Mouse (Mus musculus) spleen, adult 2 months (tissue): ENCODE data around the gene Cblb. TPM values are rescaled to one million over a fixed set of nuclear protein-coding genes. Genes with fewer than 3 reads are reported as not detected.

ENCODE experiments used
- DNase-seq, 2 experiments: peaks; one replicate each; pipeline versions ENCODE4 v3.0.0 to v3.0.0-alpha.2; 2012 to 2021; ENCODE audit warnings: low spot score in 2 of 2, low read depth in 1 of 2
- H3K27ac ChIP-seq: fragments of 200-500 bp; 2 replicates; pipeline ENCODE4 v1.5.1; 2012; ENCODE audit warnings: low read length, inconsistent platforms; ENCODE audit not compliant: insufficient read depth
- H3K27me3 ChIP-seq: fragments of 200-500 bp; 2 replicates; pipeline ENCODE4 v1.6.1; 2012; ENCODE audit warnings: mild to moderate bottlenecking, moderate library complexity, low read length, inconsistent platforms; ENCODE audit not compliant: control insufficient read depth, insufficient read depth
- H3K36me3 ChIP-seq: fragments of 200-500 bp; 2 replicates; pipeline ENCODE4 v1.6.1; 2012; ENCODE audit warnings: mild to moderate bottlenecking, low read length, inconsistent platforms; ENCODE audit not compliant: control insufficient read depth, insufficient read depth
- H3K4me1 ChIP-seq: fragments of 200-500 bp; 2 replicates; pipeline ENCODE4 v1.6.1; 2011; ENCODE audit warnings: inconsistent platforms; ENCODE audit not compliant: control insufficient read depth, insufficient read depth, insufficient read length
- H3K4me3 ChIP-seq: fragments of 200-500 bp; 2 replicates; pipeline ENCODE4 v1.5.1; 2011; ENCODE audit warnings: mild to moderate bottlenecking, inconsistent platforms; ENCODE audit not compliant: insufficient read depth, insufficient read length; ENCODE audit errors: extremely low read depth
- CTCF ChIP-seq: fragments of 200-500 bp; IDR thresholded peaks from 2 replicates; pipeline ENCODE4 v1.5.1; 2011; ENCODE audit warnings: mild to moderate bottlenecking, inconsistent platforms; ENCODE audit not compliant: insufficient read depth, insufficient read length, insufficient replicate concordance; ENCODE audit errors: extremely low read depth
- POLR2A ChIP-seq: fragments of 200-500 bp; IDR thresholded peaks from 2 replicates; pipeline ENCODE4 v1.6.1; 2011; ENCODE audit warnings: low read depth, low read length, inconsistent platforms
- WGBS: fragments of 180-500 bp; shearing (Covaris S2); methylation state at CpG from one replicate; pipeline ENCODE4 v1.1.7; 2018; 5-methylcytosine and 5-hydroxymethylcytosine counted together
- polyA plus RNA-seq: library from polyadenylated mRNA; depleted of rRNA; stranded (reverse); fragments of >200 nt; gene quantifications from 2 replicates; pipeline ENCODE4 v1.2.3, GENCODE M21; 2012

Gene Cblb
- polyA plus RNA-seq, 1 experiment: 18.1 TPM

DNA sequence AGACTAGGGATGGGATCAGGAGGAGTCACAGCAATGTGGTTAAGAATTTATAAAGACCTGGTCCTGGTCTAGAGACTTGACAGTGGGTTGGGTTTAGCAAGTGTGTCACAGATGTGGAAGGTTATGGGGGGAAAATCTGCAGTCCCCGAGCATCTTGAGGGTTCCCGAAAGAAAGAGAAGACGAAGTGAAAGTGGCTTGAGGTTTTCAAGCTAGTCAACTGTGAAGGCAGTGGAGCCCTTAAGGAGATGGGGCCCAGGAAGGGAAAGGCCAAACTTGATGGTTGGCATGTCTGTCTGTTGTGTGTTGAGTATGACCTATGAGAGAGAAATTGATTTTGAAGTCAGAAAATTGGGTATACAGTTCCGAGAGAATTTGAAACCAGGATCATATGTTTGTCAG, 7.3 kb downstream of the Cblb start:
- Histone ChIP-seq H3K4me3 (no peak overlapping the region), H3K27me3 (no peaks in the 10 kb centered on the region), H3K36me3 (peaks cover 6% of the 10 kb centered on the region; the same call in 1 of the 2 replicates), H3K27ac (peak overlapping the region; percentile 38; the same call in 1 of the 2 replicates), H3K4me1 (peaks cover 22% of the 10 kb centered on the region)
- peak; percentile 68 to 70 for DNase-seq
- WGBS: 26% methylated on average over 4 of the region's 4 CpGs
- TF ChIP-seq CTCF: no peak
- no peak for TF ChIP-seq POLR2A

DNA sequence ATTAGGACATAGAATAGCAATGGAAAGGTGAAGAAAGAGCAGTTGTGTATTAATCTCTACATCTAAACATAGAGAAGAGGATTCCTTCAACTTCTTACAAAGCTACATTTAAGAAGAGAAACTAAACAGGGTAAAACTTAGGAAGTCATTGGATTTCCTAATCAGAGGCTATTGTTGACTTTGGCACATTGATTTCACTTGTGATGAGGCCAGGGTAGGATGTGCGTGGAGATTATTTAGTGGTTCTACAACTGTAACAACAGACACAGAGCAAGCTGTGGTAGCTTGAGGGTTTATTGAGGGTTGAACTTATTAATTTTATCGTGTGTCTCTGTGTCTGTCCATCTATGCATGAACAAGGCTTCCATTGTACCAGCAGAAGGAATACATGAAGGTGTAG, 7.8 kb downstream of the Cblb start:
- Histone ChIP-seq H3K4me1 (peaks cover 22% of the 10 kb centered on the region), H3K4me3 (no peak overlapping the region), H3K27ac (no peak overlapping the region), H3K27me3 (no peaks in the 10 kb centered on the region), H3K36me3 (peaks cover 6% of the 10 kb centered on the region; the same call in 1 of the 2 replicates)
- WGBS: 70% methylated on average over 2 of the region's 2 CpGs
- TF ChIP-seq POLR2A (no peak), CTCF (no peak)
- no peak for DNase-seq

DNA sequence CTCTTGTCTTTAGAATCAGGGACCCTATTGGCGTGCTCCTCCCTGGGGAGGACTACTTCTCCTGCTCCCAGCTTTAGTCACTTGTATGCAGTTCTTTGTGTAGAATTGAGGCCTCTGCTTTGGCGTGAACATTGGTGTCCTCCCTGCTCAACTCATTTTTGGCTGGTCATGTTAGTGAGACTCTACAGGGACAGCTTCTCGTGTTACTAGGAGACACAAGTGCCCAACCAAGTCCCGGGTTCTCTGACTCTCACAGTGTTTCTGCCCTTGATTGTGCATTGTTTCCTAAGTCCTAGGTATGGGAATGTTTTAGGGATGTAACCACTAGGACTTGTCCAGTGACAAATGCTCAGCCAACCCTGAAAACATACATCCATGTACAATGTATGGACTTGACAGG, 9.9 kb downstream of the Cblb start:
- no peak overlapping the region for H3K4me3 ChIP-seq
- no peak for DNase-seq
- H3K4me1 ChIP-seq: peaks cover 20% of the 10 kb centered on the region
- H3K36me3 ChIP-seq: 0 out of 2 replicates have a peak, but pooled peaks cover 2% of the 10 kb centered on the region
- WGBS: 77% methylated on average over 4 of the region's 4 CpGs
- TF ChIP-seq POLR2A (no peak), CTCF (no peak)
- no peak overlapping the region for H3K27ac ChIP-seq
- no peaks in the 10 kb centered on the region for H3K27me3 ChIP-seq

DNA sequence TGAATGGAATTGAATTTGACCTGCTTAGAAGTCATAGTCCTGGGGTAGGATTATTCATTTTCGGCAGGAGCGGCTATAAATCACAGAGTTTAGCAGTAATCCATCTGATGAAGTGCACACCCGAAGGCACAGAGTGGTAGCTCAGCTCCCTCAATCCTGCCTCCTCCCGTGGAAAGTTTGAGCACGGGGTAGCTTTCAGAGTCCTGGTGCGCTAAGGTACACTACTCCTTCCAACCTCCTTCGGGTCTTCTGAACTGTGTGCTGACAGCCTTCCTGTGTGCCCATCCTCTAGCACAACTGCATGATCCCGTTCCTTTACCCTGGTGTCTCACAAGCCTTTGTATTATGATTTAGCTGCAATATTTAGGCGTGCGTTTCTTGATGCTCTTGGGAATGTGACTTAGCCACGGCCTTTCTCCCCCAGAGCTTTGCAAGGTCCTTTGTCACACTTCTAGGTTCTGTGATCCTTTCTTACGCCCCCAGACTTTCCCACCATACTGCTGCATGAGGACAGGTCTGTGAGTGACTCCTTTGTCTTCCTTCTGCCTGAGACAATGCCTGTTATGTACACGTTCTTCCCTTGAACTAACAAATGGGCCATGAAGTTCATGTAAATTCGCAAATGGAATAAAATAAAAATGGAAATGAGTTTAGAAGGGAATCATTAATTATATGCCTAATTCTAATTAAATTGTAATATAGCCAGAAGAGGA, 11.8 kb downstream of the Cblb start:
- Histone ChIP-seq H3K4me1 (peaks cover 16% of the 10 kb centered on the region), H3K4me3 (no peak overlapping the region), H3K36me3 (peaks cover 9% of the 10 kb centered on the region; the same call in 1 of the 2 replicates), H3K27ac (no peak overlapping the region), H3K27me3 (no peaks in the 10 kb centered on the region)
- 89% methylated on average over 14 of the region's 14 CpGs for WGBS
- no peak for DNase-seq
- TF ChIP-seq CTCF: no peak
- TF ChIP-seq POLR2A: no peak

DNA sequence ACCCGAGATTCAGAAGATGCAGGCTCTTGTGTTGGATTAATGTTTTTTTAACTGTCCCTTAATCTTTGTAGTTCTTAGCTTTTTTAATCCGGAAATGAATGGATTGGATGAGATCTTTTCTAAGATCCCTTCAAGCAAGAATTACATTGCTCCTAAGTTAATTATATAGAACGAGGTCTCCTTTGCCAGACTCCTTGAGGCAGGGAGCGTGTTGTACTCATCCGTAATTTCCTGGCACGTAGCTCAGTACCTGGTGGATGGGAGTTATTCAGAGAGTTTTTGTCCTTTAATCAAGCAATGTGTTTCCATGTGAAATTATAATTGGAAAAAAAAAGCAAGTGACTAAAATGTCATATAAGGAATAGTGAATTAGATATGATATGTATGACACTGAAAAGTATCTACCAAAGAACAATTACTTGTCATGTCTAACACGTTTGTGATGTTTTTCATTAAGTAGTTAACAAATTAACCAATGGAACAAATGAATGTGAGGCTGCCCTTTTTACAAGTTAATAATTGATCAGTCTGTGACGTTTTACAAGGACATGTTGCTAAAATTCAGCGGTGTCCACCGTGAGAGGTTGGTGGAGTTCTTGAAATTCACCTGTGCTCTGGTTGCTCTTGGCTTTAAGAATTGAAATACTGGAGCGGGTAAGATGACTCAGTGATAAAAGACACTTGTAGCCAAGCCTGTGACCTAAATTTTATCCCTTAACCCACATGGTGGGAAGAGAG, 12.5 kb downstream of the Cblb start:
- no peaks in the 10 kb centered on the region for H3K27me3 ChIP-seq
- H3K4me1 ChIP-seq: peaks cover 16% of the 10 kb centered on the region
- H3K4me3 ChIP-seq: no peak overlapping the region
- TF ChIP-seq CTCF (no peak), POLR2A (no peak)
- H3K27ac ChIP-seq: no peak overlapping the region
- no peak for DNase-seq
- peaks cover 11% of the 10 kb centered on the region; the same call in 1 of the 2 replicates for H3K36me3 ChIP-seq
- WGBS: 91% methylated on average over 11 of the region's 11 CpGs

DNA sequence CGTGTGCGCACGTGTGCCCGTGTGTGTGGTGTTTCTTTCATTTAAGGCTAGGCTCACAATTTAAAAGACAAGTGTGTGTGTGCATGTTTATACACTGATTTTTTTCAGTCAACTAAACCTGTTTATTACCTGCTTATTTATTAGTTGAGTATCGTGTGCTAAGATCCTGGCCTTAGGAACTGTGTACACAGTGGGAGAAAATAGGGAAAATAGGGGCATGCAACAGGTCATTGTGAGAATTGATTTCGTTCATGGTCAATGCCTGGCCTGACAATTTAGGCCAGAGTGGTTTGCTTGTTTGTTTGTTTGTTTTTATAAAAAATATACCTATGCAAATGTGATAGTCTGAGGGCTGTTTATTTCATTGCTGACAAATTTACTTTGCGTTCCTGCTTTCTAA, 13.5 kb downstream of the Cblb start:
- Histone ChIP-seq H3K27me3 (no peaks in the 10 kb centered on the region), H3K36me3 (peaks cover 13% of the 10 kb centered on the region), H3K4me3 (no peak overlapping the region), H3K4me1 (peaks cover 13% of the 10 kb centered on the region), H3K27ac (no peak overlapping the region)
- 95% methylated on average over 7 of the region's 7 CpGs for WGBS
- DNase-seq: no peak
- no peak for TF ChIP-seq POLR2A
- TF ChIP-seq CTCF: no peak
